Mouse (Mus musculus) left cerebral cortex, postnatal 36 days (tissue): Measurements from ENCODE around the gene Mblac2. TPM values are rescaled to one million over a fixed set of nuclear protein-coding genes. Genes with fewer than 3 reads are reported as not detected.

ENCODE experiments used
- DNase-seq, 2 experiments: peaks; one replicate each; pipeline ENCODE4 v3.0.0; 2021 to 2022; ENCODE audit warnings: low spot score in 2 of 2, mixed read lengths in 1 of 2
- intact Hi-C: fragments of 180-260 bp; cut with DNase I; formaldehyde crosslinking; loops from one replicate; pipeline ENCODE4 v1.15.1; 2025
- total RNA-seq, 2 experiments: library from RNA; stranded (reverse); gene quantifications; 2 replicates each; pipeline ENCODE4 v1.2.3; 2021

Mblac2 gene
- total RNA-seq, 2 experiments from 2014 or later: 16.5 to 19.3 TPM

DNA sequence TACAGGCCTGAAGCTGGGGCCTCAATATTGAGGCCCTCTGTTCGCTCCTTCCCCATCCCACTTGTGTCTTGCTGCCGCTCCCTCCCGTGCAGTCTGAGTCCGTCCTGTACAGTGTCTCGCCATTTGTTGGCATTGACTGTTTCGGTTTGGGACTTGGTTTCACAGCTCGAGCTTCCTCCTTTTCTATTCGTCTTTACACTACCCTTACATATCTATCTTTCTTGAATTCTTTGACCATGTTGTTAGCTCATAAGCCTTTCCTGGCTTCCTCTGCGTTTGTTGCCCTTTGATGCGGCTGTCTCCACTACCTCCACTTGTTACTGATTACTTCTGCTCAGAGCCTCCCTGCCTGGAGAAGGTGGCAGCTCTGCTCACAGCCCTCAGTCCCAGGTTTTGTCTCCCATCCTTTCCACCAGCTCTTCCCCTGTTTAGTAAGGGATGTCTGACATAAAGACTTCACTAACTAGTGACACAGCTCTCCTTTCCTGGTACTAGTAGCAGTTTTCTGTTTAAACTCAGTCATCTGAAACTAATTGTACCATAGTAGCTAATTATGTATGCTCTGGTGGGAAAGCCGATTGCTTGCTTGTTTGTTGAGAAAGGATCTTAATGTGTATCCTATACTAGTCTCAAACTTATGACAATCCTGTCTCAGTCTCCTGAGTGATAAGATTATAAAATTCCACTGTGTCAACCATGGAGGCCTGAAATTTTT, 74.8 kb downstream of the Mblac2 start:
- DNase-seq: peak; percentile 38 to 47
- intact Hi-C loops: loop anchor here (10.0 kb wide), 2 partner anchors 159 to 1929 kb away; no protein-coding TSS in a partner anchor

DNA sequence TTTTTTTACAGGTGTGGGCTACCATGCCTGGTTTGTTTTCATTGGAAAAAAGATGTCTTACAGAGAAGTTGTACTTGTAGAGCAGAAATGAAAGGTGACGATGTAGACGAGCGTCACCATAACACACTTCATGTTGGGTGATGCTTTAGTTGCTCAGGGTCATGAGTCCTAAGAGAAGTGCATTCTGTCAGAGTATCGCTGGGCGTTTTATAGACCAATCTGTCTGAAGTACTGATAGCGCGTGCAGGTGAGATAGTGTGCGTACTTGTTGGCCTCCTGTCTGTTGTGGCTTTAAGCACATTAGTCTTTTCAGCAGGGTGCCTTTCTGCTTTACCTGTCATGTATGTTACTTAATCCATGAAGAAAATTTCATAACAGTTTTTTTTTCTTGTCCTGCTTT, 79.0 kb downstream of the Mblac2 start:
- intact Hi-C loops: no loop called here

DNA sequence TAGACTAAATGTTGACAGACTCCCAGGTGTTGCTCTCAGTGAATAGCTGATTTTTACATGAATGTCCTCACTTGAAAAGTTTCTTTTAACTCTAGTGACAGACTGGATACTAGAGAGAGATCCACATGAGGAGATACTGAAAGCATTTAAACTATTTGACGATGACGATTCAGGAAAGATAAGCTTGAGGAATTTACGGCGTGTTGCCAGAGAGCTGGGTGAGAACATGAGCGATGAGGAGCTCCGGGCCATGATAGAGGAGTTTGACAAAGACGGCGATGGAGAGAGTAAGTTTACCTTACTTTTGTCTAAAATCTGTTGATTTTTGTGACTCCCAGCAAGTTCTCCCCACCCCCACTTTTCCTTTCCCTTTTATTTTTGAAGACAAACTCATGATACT, 80.7 kb downstream of the Mblac2 start:
- intact Hi-C loops: no loop called here
- DNase-seq: no peak

More for the DNA sequence above, 79.0 kb downstream of the Mblac2 start:
- no peak for DNase-seq

DNA sequence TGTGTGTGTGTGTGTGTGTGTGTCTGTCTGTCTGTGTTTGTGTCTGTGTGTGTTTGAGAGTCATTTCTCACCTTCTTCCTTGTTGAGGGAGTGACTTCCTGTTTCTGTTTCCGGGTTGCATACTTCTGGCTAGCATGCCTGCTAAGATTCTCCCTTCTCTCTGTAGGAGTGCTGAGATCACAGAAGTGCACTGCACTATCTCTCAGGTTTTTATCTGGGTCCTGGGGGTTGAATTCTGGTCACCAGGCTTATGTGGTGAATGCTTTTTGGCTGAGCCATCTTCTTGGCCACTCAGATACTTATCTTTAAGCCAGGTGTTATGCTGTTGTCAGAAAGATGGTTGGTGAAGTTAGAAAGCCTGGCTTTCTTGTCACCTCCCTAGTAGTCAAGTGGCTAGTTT, 82.7 kb downstream of the Mblac2 start:
- DNase-seq: no peak
- intact Hi-C loops: no loop called here

DNA sequence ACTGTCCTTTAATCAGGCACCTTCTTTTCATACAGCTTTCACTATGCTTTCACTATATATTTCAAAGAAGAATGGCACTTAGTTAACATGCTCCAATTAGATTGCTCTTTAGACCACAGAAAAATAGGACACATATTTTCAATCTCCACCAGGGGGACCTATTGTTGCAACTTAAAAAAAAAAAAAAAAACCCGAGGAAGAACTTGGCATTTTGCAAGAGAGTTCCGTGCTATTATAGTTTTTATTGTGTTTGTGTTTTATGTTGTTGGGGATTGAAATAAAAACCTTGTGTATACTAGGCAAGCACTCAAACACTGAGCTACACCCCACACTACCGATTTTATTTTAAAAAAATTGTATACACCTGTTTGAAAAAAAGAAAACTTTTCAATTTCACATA, 90.0 kb downstream of the Mblac2 start:
- intact Hi-C loops: no loop called here
- DNase-seq: no peak

Other genes with a start within 250 kb of the Mblac2 start
- 1 to 10 TPM; 1.4 to 1.6 TPM for gene Adgrv1, start 78.2 kb upstream of the Mblac2 start, total RNA-seq
- 10 to 100 TPM; 11.4 to 17.9 TPM for gene Lysmd3, start 53.7 kb upstream of the Mblac2 start, total RNA-seq
- gene Polr3g, start 328 bp upstream of the Mblac2 start, total RNA-seq: 1 to 10 TPM; 2.7 to 4.2 TPM
- 100 to 1,000 TPM; 107 to 118 TPM for gene Cetn3, start 71.7 kb downstream of the Mblac2 start, total RNA-seq